Mouse (Mus musculus) MEL (cell line): ENCODE measurements around the gene Zscan10.

Experiments used
- CHD2 ChIP-seq: IDR thresholded peaks from 2 replicates; pipeline ENCODE4 v1.6.1; 2011; ENCODE audit warnings: low read length, improper control_type of control experiment
- CTCF ChIP-seq, 3 experiments: IDR thresholded peaks in 2 of 3; conservative IDR thresholded peaks in 1 of 3; 2 replicates each; pipeline ENCODE4 v1.5.1; 2011 to 2012; ENCODE audit warnings: low read length in 3 of 3, low read depth in 2 of 3, mild to moderate bottlenecking in 2 of 3, improper control_type of control experiment in 1 of 3, inconsistent platforms in 1 of 3, mixed read lengths in 1 of 3, moderate library complexity in 1 of 3; ENCODE audit not compliant: control insufficient read depth in 1 of 3, insufficient read depth in 1 of 3, poor library complexity in 1 of 3, severe bottlenecking in 1 of 3
- E2F4 ChIP-seq: IDR thresholded peaks from 2 replicates; pipeline ENCODE4 v1.6.1; 2011; ENCODE audit warnings: low read depth, low read length, improper control_type of control experiment, borderline replicate concordance
- EP300 ChIP-seq, 2 experiments: IDR thresholded peaks; 2 replicates each; pipeline ENCODE4 v1.6.1; 2011; ENCODE audit warnings: improper control_type of control experiment in 2 of 2, low read length in 2 of 2, low read depth in 1 of 2, mild to moderate bottlenecking in 1 of 2
- RAD21 ChIP-seq: IDR thresholded peaks from 2 replicates; pipeline ENCODE4 v1.6.1; 2011; ENCODE audit warnings: mild to moderate bottlenecking, low read depth, low read length, improper control_type of control experiment
- SIN3A ChIP-seq: IDR thresholded peaks from 2 replicates; pipeline ENCODE4 v1.6.1; 2012; ENCODE audit warnings: low read length, improper control_type of control experiment, inconsistent platforms

- no peak for TF ChIP-seq E2F4
- no peak for TF ChIP-seq RAD21
- TF ChIP-seq CHD2: no peak
- no peak for TF ChIP-seq CTCF (IDR thresholded peaks at IDR 0.05 in 2 of 3, conservative IDR thresholded peaks at IDR 0.05 in 1 of 3; ENCODE audit: control insufficient read depth in 1 of 3, insufficient read depth in 1 of 3, low read depth in 2 of 3, low read length in 3 of 3, poor library complexity in 1 of 3, severe bottlenecking in 1 of 3)
- TF ChIP-seq SIN3A: no peak
- TF ChIP-seq EP300 (IDR thresholded peaks at IDR 0.05; ENCODE audit: low read depth in 1 of 2, low read length in 2 of 2): no peak
Measured at GRCm38 (mm10) chr17:23575951-23576552, 24.6 kb upstream of the Zscan10 start.
